Mouse (Mus musculus) yolk sac, embryonic 10.5 days (tissue): ENCODE measurements around the gene Noc3l.

Source experiments
- DNase-seq: peaks from one replicate; pipeline ENCODE4 v3.0.0-alpha.2; 2017; ENCODE audit warnings: low spot score

Gene Noc3l

GRCm38 (mm10) chr19:38758685-38759472 is 60.2 kb downstream of the Noc3l start:
- DNase-seq, result no peak

GRCm38 (mm10) chr19:38758056-38758455 is 61.0 kb downstream of the Noc3l start:
- no peak for DNase-seq

- DNase-seq, result no peak
These were observed 61.9 kb downstream of the Noc3l start for GRCm38 (mm10) chr19:38757161-38757560.

- no peak for DNase-seq
These were observed 68.8 kb downstream of the Noc3l start for GRCm38 (mm10) chr19:38750192-38750591.

- no peak for DNase-seq
These were observed 72.5 kb downstream of the Noc3l start for GRCm38 (mm10) chr19:38746492-38747014.

GRCm38 (mm10) chr19:38745810-38746491 is 73.1 kb downstream of the Noc3l start:
- no peak for DNase-seq

- DNase-seq, result no peak
These were observed 74.5 kb downstream of the Noc3l start for GRCm38 (mm10) chr19:38744546-38744945.
